In genomic region chr5:122558127-122558526, GRCm38 (mm10) we compare ENCODE assay signal across 14 mouse cellular contexts.
"Had no signal": no experiment of that assay in that cellular context is flagged by ENCODE, and none has a peak within 500 bp of the region (broad histone marks: within the 10 kb centered on the region; RNA-seq: fewer than 3 reads in every experiment).

No protein-coding gene starts in this region.

- H3K4me1 ChIP-seq: limb, embryonic 15.5 days; midbrain, embryonic 10.5 days; neural tube, embryonic 15.5 days had no signal

- H3K27me3 ChIP-seq: limb, embryonic 15.5 days; liver, embryonic 12.5 days; neural tube, embryonic 15.5 days had no signal

- H3K4me2 ChIP-seq: limb, embryonic 15.5 days; liver, embryonic 12.5 days; lung, embryonic 14.5 days; neural tube, embryonic 15.5 days had no signal

- H3K27ac ChIP-seq: kidney, postnatal 0 days; limb, embryonic 15.5 days; liver, embryonic 12.5 days; midbrain, embryonic 10.5 days; neural tube, embryonic 15.5 days had no signal

- DNase-seq: kidney, adult 9 months; kidney, postnatal 36 days; lung, embryonic 14.5 days; lung, postnatal 10 days; lung, postnatal 4 days; midbrain, embryonic 14.5 days; right cerebral cortex, adult 18-20 months; thymus, postnatal 36 days had no signal

- H3K9me3 ChIP-seq: limb, embryonic 15.5 days; liver, embryonic 12.5 days; midbrain, embryonic 10.5 days; neural tube, embryonic 15.5 days had no signal

- ATAC-seq: liver, embryonic 12.5 days had no signal

- H3K4me3 ChIP-seq: limb, embryonic 15.5 days; liver, embryonic 12.5 days; midbrain, embryonic 10.5 days; myocyte; neural tube, embryonic 15.5 days had no signal

- H3K9ac ChIP-seq: limb, embryonic 15.5 days; liver, embryonic 12.5 days; lung, embryonic 14.5 days; neural tube, embryonic 15.5 days had no signal
